Mouse (Mus musculus) olfactory bulb, adult 2 months (tissue): ENCODE measurements at regions not wholly inside any gene's neighbourhood (a gene's known extent, or its start where the extent isn't known, plus 50 kb on each side); places are given as distances from the start of the nearest gene placed in this dataset.

Experiments used
- CTCF ChIP-seq: fragments of 200-500 bp; IDR thresholded peaks from 2 replicates; pipeline ENCODE4 v1.5.1; 2012; ENCODE audit warnings: low read depth, mild to moderate bottlenecking, low read length, moderate library complexity; ENCODE audit not compliant: insufficient read depth
- POLR2A ChIP-seq: fragments of 200-500 bp; IDR thresholded peaks from 2 replicates; pipeline ENCODE4 v1.6.1; 2012; ENCODE audit warnings: mild to moderate bottlenecking, low read depth, low read length, moderate library complexity; ENCODE audit not compliant: insufficient read depth

GRCm38 (mm10) chr12:16129923-16130322 is 313.2 kb upstream of the Trib2 start:
- no peak for TF ChIP-seq CTCF
- TF ChIP-seq POLR2A: no peak
